20 mouse cellular contexts compared by ENCODE assay signal in the genomic region with DNA sequence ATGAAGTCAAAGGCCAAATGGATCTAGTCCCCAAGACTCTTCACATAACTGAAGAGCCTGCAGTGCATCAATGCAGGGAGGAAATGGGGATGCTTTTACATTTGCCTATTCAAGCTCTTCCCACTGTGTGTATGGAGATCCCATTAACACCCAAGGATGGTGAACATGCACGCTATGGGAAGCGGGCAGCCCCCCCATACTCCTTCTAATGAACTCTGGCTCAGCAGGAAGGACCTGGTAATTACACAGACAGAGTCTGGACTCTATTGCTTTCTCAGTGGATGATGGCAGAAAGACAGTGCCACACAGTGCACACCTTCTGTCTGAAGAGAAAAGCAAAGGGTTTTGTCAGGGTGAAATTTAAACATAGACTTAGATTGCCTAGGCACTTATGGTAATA.
DNase-seq lines count a peak whose midpoint lies in the region; ATAC-seq and TF ChIP-seq lines count a peak whose summit lies in the region.
"Had no signal": no experiment of that assay in that cellular context is flagged by ENCODE, and none has a peak within 500 bp of the region (broad histone marks: within the 10 kb centered on the region; RNA-seq: fewer than 3 reads in every experiment).

No protein-coding gene starts in this region.

- H3K9me3 ChIP-seq in forebrain, embryonic 14.5 days (replicated peaks; ENCODE audit: control insufficient read depth, low read length): no peaks in the 10 kb centered on the region
- H3K9me3 ChIP-seq in midbrain, postnatal 0 days (ENCODE audit: low read length): no peaks in the 10 kb centered on the region
- no peaks in the 10 kb centered on the region; the same call in 1 of the 2 replicates for H3K9me3 ChIP-seq in liver, embryonic 11.5 days (ENCODE audit: control insufficient read depth, low read length)
- no peaks in the 10 kb centered on the region for H3K9me3 ChIP-seq in kidney, embryonic 16.5 days (ENCODE audit: low read length)
- H3K9me3 ChIP-seq: G1E; heart, embryonic 13.5 days had no signal

- DNase-seq in left cerebral cortex, postnatal 4 days: peak; percentile 12
- DNase-seq in left cerebral cortex, postnatal 10 days (ENCODE audit: extremely low spot score in 1 of 2, low spot score in 2 of 2): no peak
- peak; percentile 9 for DNase-seq in embryo, embryonic 11 days
- DNase-seq in forebrain, embryonic 14.5 days (ENCODE audit: low spot score): peak; percentile 54
- DNase-seq in midbrain, postnatal 0 days (ENCODE audit: low spot score): peak; percentile 48
- no peak for DNase-seq in gastrocnemius, postnatal 14 days
- no peak for DNase-seq in liver, embryonic 11.5 days (ENCODE audit: low spot score)
- DNase-seq: adrenal gland, adult 8-10 months; cerebellum, adult 2 months; gastrocnemius, postnatal 25 days; kidney, adult 8-10 months; kidney, postnatal 4 days; liver, postnatal 0 days; lung, postnatal 36 days; right cerebral cortex, postnatal 14 days; thymus, postnatal 36 days had no signal

- H3K9ac ChIP-seq in forebrain, embryonic 14.5 days (ENCODE audit: low read length): no peak overlapping the region
- H3K9ac ChIP-seq in midbrain, postnatal 0 days (replicated peaks; ENCODE audit: low read length, poor library complexity, severe bottlenecking): no peak overlapping the region
- H3K9ac ChIP-seq in liver, embryonic 11.5 days (ENCODE audit: low read depth, low read length): no peak overlapping the region
- H3K9ac ChIP-seq in kidney, embryonic 16.5 days (replicated peaks; ENCODE audit: low read length): no peak overlapping the region
- H3K9ac ChIP-seq: heart, embryonic 13.5 days; liver, postnatal 0 days had no signal

- no peaks in the 10 kb centered on the region for H3K4me1 ChIP-seq in forebrain, embryonic 14.5 days (ENCODE audit: control insufficient read depth, insufficient read depth, low read length)
- no peaks in the 10 kb centered on the region for H3K4me1 ChIP-seq in midbrain, postnatal 0 days (ENCODE audit: insufficient read depth, low read length)
- H3K4me1 ChIP-seq in liver, embryonic 11.5 days (replicated peaks; ENCODE audit: control insufficient read depth, insufficient read depth, low read length): no peaks in the 10 kb centered on the region
- no peaks in the 10 kb centered on the region for H3K4me1 ChIP-seq in kidney, embryonic 16.5 days (ENCODE audit: insufficient read depth, low read length)
- H3K4me1 ChIP-seq: heart, embryonic 13.5 days had no signal

- H3K36me3 ChIP-seq in forebrain, embryonic 14.5 days (ENCODE audit: control insufficient read depth, insufficient read depth, low read length): no peaks in the 10 kb centered on the region
- no peaks in the 10 kb centered on the region for H3K36me3 ChIP-seq in midbrain, postnatal 0 days (ENCODE audit: insufficient read depth, low read length)
- H3K36me3 ChIP-seq in liver, embryonic 11.5 days (ENCODE audit: control insufficient read depth, insufficient read depth, low read length): no peaks in the 10 kb centered on the region
- no peaks in the 10 kb centered on the region for H3K36me3 ChIP-seq in kidney, embryonic 16.5 days (ENCODE audit: insufficient read depth, low read length)
- H3K36me3 ChIP-seq: G1E; heart, embryonic 13.5 days had no signal

- no peak overlapping the region for H3K4me2 ChIP-seq in forebrain, embryonic 14.5 days (ENCODE audit: low read length)
- H3K4me2 ChIP-seq in midbrain, postnatal 0 days (ENCODE audit: low read depth, low read length, poor library complexity, severe bottlenecking): no peak overlapping the region
- H3K4me2 ChIP-seq in liver, embryonic 11.5 days: no peak overlapping the region
- H3K4me2 ChIP-seq in kidney, embryonic 16.5 days (replicated peaks; ENCODE audit: low read depth, low read length): no peak overlapping the region
- H3K4me2 ChIP-seq: heart, embryonic 13.5 days had no signal

- intact Hi-C loops in left cerebral cortex, postnatal 4 days (cut with DNase I): no loop called here
- intact Hi-C loops in left cerebral cortex, postnatal 10 days (cut with DNase I): no loop called here
- intact Hi-C loops in gastrocnemius, postnatal 14 days (cut with DNase I; ENCODE audit: low total_unique reads): no loop called here

- H3K4me3 ChIP-seq in forebrain, embryonic 14.5 days (ENCODE audit: low read depth, low read length): no peak overlapping the region
- H3K4me3 ChIP-seq in midbrain, postnatal 0 days (ENCODE audit: low read depth, low read length): no peak overlapping the region
- H3K4me3 ChIP-seq in liver, embryonic 11.5 days (ENCODE audit: low read depth, low read length): no peak overlapping the region
- no peak overlapping the region for H3K4me3 ChIP-seq in kidney, embryonic 16.5 days (ENCODE audit: low read length)
- H3K4me3 ChIP-seq: heart, embryonic 13.5 days had no signal

- 8% methylated on average over 2 of the region's 2 CpGs for WGBS in forebrain, embryonic 14.5 days
- WGBS in midbrain, postnatal 0 days: 45% methylated on average over 2 of the region's 2 CpGs
- 61% methylated on average over 2 of the region's 2 CpGs for WGBS in liver, embryonic 11.5 days
- 39% methylated on average over 2 of the region's 2 CpGs for WGBS in kidney, embryonic 16.5 days

- no peak for TF ChIP-seq CTCF in midbrain, postnatal 0 days (IDR thresholded peaks at IDR 0.05)

- no peak overlapping the region for H3K27ac ChIP-seq in forebrain, embryonic 14.5 days (ENCODE audit: low read depth, low read length)
- no peak overlapping the region for H3K27ac ChIP-seq in midbrain, postnatal 0 days (ENCODE audit: low read depth, low read length)
- H3K27ac ChIP-seq in liver, embryonic 11.5 days (ENCODE audit: low read depth, low read length): no peak overlapping the region
- no peak overlapping the region for H3K27ac ChIP-seq in kidney, embryonic 16.5 days (ENCODE audit: low read length)
- H3K27ac ChIP-seq: heart, embryonic 13.5 days; stomach, postnatal 0 days had no signal

- ATAC-seq in forebrain, embryonic 14.5 days: peak; percentile 73; the same call in 1 of the 2 replicates
- no peak for ATAC-seq in midbrain, postnatal 0 days (ENCODE audit: low FRiP score)
- no peak for ATAC-seq in liver, embryonic 11.5 days (replicated peaks; ENCODE audit: low FRiP score)
- ATAC-seq in kidney, embryonic 16.5 days (ENCODE audit: low FRiP score, low TSS enrichment): no peak
- ATAC-seq: liver, postnatal 0 days had no signal

- no peaks in the 10 kb centered on the region for H3K27me3 ChIP-seq in forebrain, embryonic 14.5 days (replicated peaks; ENCODE audit: control insufficient read depth, insufficient read depth, low read length)
- H3K27me3 ChIP-seq in midbrain, postnatal 0 days (ENCODE audit: insufficient read depth, low read length): no peaks in the 10 kb centered on the region
- no peaks in the 10 kb centered on the region for H3K27me3 ChIP-seq in liver, embryonic 11.5 days (replicated peaks; ENCODE audit: control insufficient read depth, insufficient read depth, low read length)
- H3K27me3 ChIP-seq in kidney, embryonic 16.5 days (ENCODE audit: insufficient read depth, low read length): no peaks in the 10 kb centered on the region
- H3K27me3 ChIP-seq: heart, embryonic 13.5 days had no signal

Comparison
In these comparisons a context has a peak if more than half of its experiments do, and no peak if none do; other contexts are left out.
1. DNase-seq: peak in left cerebral cortex, postnatal 4 days (single experiment), embryo, embryonic 11 days (single experiment), forebrain, embryonic 14.5 days (single experiment) and midbrain, postnatal 0 days (single experiment); none in left cerebral cortex, postnatal 10 days (0 of 2), gastrocnemius, postnatal 14 days (single experiment) and liver, embryonic 11.5 days (single experiment).